Mouse (Mus musculus): ENCODE results near the gene Tdpoz4.
"Not testable (repeated sequence)": the region's sequence is repeated elsewhere in the genome, so short reads cannot be mapped to it uniquely, and the experiment has no call there.

Tdpoz4 gene

DNA sequence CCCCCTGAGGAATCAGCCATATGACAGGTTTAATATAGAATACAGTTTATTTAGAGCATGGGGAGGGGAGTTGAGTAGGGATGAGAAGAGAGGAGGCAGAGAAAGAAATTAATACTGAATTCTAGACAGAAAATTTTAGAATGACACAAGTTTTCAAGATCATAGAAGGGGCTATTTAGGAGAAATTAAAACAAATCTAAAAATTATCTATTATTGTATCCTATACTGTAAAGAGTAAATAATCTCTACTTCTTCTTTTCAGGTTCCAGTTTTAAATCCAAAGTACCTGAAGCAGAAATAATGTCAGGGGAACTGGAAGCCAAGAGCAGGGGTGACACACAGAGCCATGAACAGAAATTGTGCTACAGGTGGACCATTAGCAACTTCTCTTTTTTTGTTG, at the start of gene Tdpoz4:
Tdpoz4 (plus strand) TSS at position 301 of the 400 bp plus-strand sequence.
- not testable (repeated sequence) for DNase-seq

- not testable (repeated sequence) for DNase-seq
Measured at GRCm38 (mm10) chr3:93754022-93754421, 42.2 kb upstream of the Tdpoz4 start.

DNA sequence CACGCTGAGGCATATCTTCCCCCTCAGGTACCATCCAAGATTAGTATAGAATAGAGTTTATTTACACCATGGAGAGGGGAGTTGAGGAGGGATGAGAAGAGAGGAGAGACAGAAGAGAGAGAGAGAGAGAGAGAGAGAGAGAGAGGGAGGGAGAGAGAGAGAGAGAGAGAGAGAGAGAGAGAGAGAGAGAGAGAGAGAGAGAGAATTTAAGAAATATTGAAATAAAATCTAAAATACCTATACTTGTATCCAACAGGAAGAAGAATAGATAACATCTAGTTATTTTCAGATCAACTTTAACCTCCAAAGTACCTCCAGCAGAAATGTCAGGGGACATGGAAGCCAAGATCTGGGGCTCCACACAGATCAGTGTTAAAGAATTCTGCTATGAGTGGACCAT, 23.5 kb upstream of the Tdpoz4 start, which contains the start of gene Gm5773:
Gm5773 (plus strand) TSS at position 301 of the 400 bp plus-strand sequence.
- DNase-seq = not testable (repeated sequence)

GRCm38 (mm10) chr3:93813341-93813740, 17.1 kb downstream of the Tdpoz4 start:
- not testable (repeated sequence) for DNase-seq

DNA sequence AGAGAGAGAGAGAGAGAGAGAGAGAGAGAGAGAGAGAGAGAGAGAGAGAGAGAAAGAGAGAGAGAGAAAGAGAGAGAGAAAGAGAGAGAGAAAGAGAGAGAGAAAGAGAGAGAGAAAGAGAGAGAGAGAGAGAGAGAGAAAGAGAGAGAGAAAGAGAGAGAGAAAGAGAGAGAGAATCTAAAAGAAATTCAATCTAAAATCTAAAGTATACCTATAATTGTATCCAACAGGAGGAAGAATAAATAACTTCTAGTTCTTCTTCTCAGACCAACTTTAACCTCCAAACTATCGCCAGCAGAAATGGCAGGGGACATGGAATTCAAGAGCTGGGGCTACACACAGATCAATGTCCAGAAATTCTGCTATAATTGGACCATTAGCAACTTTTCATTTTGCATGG, 29.5 kb downstream of the Tdpoz4 start, which contains the start of gene Tdpoz3:
Tdpoz3 (plus strand) TSS at position 301 of the 400 bp plus-strand sequence.
- DNase-seq = not testable (repeated sequence)

Data from lung, postnatal 14 days (tissue).